Mouse (Mus musculus) urinary bladder, postnatal 4 days (tissue): ENCODE results near the gene H2-Q6.
"Not testable (repeated sequence)": the region's sequence is repeated elsewhere in the genome, so short reads cannot be mapped to it uniquely, and the experiment has no call there.

Source experiments
- DNase-seq, 2 experiments: peaks; one replicate each; pipeline ENCODE4 v3.0.0; 2021 to 2022; ENCODE audit warnings: low spot score in 2 of 2

H2-Q6 gene

GRCm38 (mm10) chr17:35432167-35432566, 7.5 kb downstream of the H2-Q6 start:
- peak in 1 of 2 experiments; percentile 49 for DNase-seq

GRCm38 (mm10) chr17:35434836-35435235, 10.2 kb downstream of the H2-Q6 start:
- DNase-seq, result peak in 1 of 2 experiments; percentile 58

- peak in 1 of 2 experiments; percentile 54 for DNase-seq
Observed at GRCm38 (mm10) chr17:35435577-35435976, 10.9 kb downstream of the H2-Q6 start.

GRCm38 (mm10) chr17:35437386-35437936, 12.8 kb downstream of the H2-Q6 start:
- peak in 1 of 2 experiments; percentile 28 for DNase-seq

GRCm38 (mm10) chr17:35438395-35438794, 13.7 kb downstream of the H2-Q6 start:
- DNase-seq, result peak in 1 of 2 experiments; percentile 33

GRCm38 (mm10) chr17:35438885-35439284, 14.2 kb downstream of the H2-Q6 start, which contains the start of gene H2-Q7:
TSS of gene H2-Q7 (plus strand) at chr17:35439155.
- DNase-seq, result peak; percentile 65 to 81

- peak in 1 of 2 experiments; percentile 61 for DNase-seq
Observed at GRCm38 (mm10) chr17:35439295-35439747, 14.7 kb downstream of the H2-Q6 start.

- peak in 1 of 2 experiments; percentile 52 for DNase-seq
Observed at GRCm38 (mm10) chr17:35439925-35440645, 15.4 kb downstream of the H2-Q6 start.

GRCm38 (mm10) chr17:35442376-35442775, 17.7 kb downstream of the H2-Q6 start:
- DNase-seq, result not testable (repeated sequence)

- not testable (repeated sequence) for DNase-seq
Observed at GRCm38 (mm10) chr17:35444510-35444909, 19.9 kb downstream of the H2-Q6 start.

- DNase-seq, result not testable (repeated sequence)
Observed at GRCm38 (mm10) chr17:35458247-35458646, 33.6 kb downstream of the H2-Q6 start.

GRCm38 (mm10) chr17:35460513-35461341, 36.1 kb downstream of the H2-Q6 start:
- DNase-seq, result not testable (repeated sequence)

- peak in 1 of 2 experiments; percentile 20 for DNase-seq
Observed at GRCm38 (mm10) chr17:35465651-35466050, 41.0 kb downstream of the H2-Q6 start.

- not testable (repeated sequence) for DNase-seq
Observed at GRCm38 (mm10) chr17:35468936-35469335, 44.3 kb downstream of the H2-Q6 start.

GRCm38 (mm10) chr17:35469842-35470751, 45.4 kb downstream of the H2-Q6 start, which contains the start of gene H2-Q10:
TSS of gene H2-Q10 (plus strand) at chr17:35470089.
- no peak for DNase-seq
